Mouse (Mus musculus) hindbrain, embryonic 10.5 days (tissue): ENCODE measurements around the gene Psph. TPM values are rescaled to one million over a fixed set of nuclear protein-coding genes. Genes with fewer than 3 reads are reported as not detected.

Source experiments
- DNase-seq: peaks from one replicate; pipeline ENCODE4 v3.0.0-alpha.2; 2017; ENCODE audit warnings: low spot score
- H3K27ac ChIP-seq: fragments of 300-500 bp; sonication (generic); 2 replicates; pipeline ENCODE4 v1.5.1; 2016; ENCODE audit warnings: mild to moderate bottlenecking, moderate library complexity
- H3K27me3 ChIP-seq: fragments of 300-500 bp; sonication (generic); 2 replicates; pipeline ENCODE4 v1.6.1; 2016; ENCODE audit warnings: mild to moderate bottlenecking; ENCODE audit not compliant: poor library complexity, insufficient read depth, severe bottlenecking
- H3K36me3 ChIP-seq: fragments of 300-500 bp; sonication (generic); 2 replicates; pipeline ENCODE4 v1.6.1; 2016; ENCODE audit warnings: mild to moderate bottlenecking, moderate library complexity
- H3K4me1 ChIP-seq: fragments of 300-500 bp; sonication (generic); replicated peaks from 2 replicates; pipeline ENCODE4 v1.6.1; 2016; ENCODE audit warnings: mild to moderate bottlenecking
- H3K4me3 ChIP-seq: fragments of 300-500 bp; sonication (generic); 2 replicates; pipeline ENCODE4 v1.5.1; 2016; ENCODE audit warnings: mild to moderate bottlenecking, moderate library complexity
- H3K9me3 ChIP-seq: fragments of 300-500 bp; sonication (generic); 2 replicates; pipeline ENCODE4 v1.6.1; 2016; ENCODE audit warnings: mild to moderate bottlenecking, moderate library complexity
- WGBS: fragments of 180-500 bp; shearing (Covaris S2); methylation state at CpG from one replicate; pipeline ENCODE4 v1.1.7; 2016; 5-methylcytosine and 5-hydroxymethylcytosine counted together
- polyA plus RNA-seq: library from polyadenylated mRNA; unstranded; fragments of >200 nt; fragmentation: Nextera tagmentation; extraction: Ambion mirVana; gene quantifications from 2 replicates; pipeline ENCODE4 v1.2.1, GENCODE M21; 2016

The Psph gene
- polyA plus RNA-seq, 1 experiment from 2014 or later, result 40.5 TPM

DNA sequence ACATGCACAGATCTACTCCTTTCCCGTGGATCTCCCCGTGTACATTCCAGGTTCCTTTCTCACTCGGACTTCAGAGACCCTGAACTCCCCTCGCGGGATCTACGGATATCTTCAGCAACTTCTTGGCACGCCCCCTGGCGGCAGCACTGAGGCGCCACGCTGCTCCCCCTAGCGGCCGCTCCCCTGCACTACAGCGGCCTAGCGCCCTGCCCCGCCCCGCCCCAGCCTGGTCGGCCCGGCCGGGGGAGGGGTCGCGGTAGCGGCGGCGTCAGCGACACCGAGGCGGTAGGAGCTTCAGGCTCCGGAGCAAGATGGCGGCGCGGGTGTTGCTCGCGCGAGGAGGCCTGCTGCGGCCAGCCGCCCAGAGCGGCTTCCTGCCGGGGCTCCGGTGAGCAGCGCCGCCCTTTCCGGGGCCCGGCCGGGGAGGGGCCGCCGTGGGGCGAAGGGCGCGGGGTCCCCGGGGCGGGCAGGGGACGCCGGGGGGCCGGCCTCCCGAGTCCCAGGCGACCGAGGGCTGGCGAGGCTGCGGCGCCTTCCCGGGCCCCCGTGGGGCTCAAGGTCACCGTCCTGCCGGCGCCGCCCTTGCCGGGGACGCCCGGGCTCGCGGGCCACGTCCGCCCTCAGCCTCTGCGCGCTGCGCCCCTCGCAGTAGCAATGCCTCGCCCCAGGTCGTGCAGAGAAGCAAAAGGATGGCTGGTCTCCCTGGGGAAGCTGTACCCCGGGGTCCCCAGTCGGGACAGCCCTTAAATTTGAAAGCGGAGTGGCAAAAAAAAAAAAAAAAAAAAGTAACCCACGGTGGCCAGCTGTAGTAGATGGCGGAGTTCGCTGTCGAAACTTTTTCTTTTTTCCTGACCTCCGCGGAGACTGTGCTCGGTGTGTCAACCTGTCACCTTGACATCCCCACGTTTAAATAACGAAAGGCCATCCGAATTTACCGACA lies 62.1 kb downstream of the Psph start, which contains the start of gene Nipsnap2:
TSS of gene Nipsnap2 (plus strand) at position 230 of the 940 bp plus-strand sequence.
- peak; percentile 96 for DNase-seq
- Histone ChIP-seq H3K36me3 (peaks cover 5% of the 10 kb centered on the region), H3K27ac (peak within 1 kb of the TSS; percentile 99), H3K4me1 (peaks cover 31% of the 10 kb centered on the region), H3K27me3 (no peaks in the 10 kb centered on the region), H3K4me3 (peak within 1 kb of the TSS; percentile 91), H3K9me3 (no peaks in the 10 kb centered on the region)
- under 1% methylated on average over 86 of the region's 93 CpGs for WGBS

DNA sequence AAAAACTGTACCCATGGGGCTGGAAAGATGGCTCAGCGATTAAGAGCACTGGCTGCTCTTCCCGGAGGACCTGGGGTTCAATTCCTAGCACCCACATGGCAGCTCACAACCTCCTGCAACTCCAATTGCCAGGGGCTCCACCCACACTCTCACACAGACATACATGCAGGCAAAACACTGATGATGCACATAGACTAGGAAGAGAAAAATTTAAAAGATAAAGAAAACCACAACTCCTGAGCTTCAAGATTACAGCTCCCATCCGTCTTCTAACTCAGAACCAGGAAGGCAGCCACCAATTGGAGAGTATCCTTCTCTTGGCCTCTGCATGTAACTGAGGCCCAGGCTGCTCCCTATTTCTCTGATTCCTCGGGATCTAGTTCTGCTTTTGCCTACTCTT lies 63.0 kb downstream of the Psph start:
- H3K36me3 ChIP-seq, result peaks cover 13% of the 10 kb centered on the region
- H3K27me3 ChIP-seq, result no peaks in the 10 kb centered on the region
- DNase-seq, result no peak
- H3K9me3 ChIP-seq, result no peaks in the 10 kb centered on the region
- peak overlapping the region; percentile 91 for H3K4me3 ChIP-seq
- H3K27ac ChIP-seq, result peak overlapping the region; percentile 99; the same call in 1 of the 2 replicates
- H3K4me1 ChIP-seq, result peaks cover 23% of the 10 kb centered on the region
- WGBS, result 60% methylated on average over 4 of the region's 4 CpGs

- no peaks in the 10 kb centered on the region for H3K9me3 ChIP-seq
- no peak for DNase-seq
- H3K27me3 ChIP-seq, result no peaks in the 10 kb centered on the region
- H3K27ac ChIP-seq, result no peak overlapping the region
- H3K4me3 ChIP-seq, result no peak overlapping the region
- 83% methylated on average over 3 of the region's 3 CpGs for WGBS
- peaks cover 40% of the 10 kb centered on the region for H3K36me3 ChIP-seq
- peaks cover 12% of the 10 kb centered on the region for H3K4me1 ChIP-seq
Measured at GRCm38 (mm10) chr5:129720176-129720575, 67.1 kb downstream of the Psph start.

GRCm38 (mm10) chr5:129717016-129717415 lies 70.2 kb downstream of the Psph start:
- peaks cover 40% of the 10 kb centered on the region for H3K36me3 ChIP-seq
- no peak for DNase-seq
- peaks cover 9% of the 10 kb centered on the region for H3K4me1 ChIP-seq
- WGBS, result 85% methylated on average over 9 of the region's 9 CpGs
- H3K27ac ChIP-seq, result no peak overlapping the region
- H3K27me3 ChIP-seq, result no peaks in the 10 kb centered on the region
- no peak overlapping the region for H3K4me3 ChIP-seq
- H3K9me3 ChIP-seq, result no peaks in the 10 kb centered on the region

Other genes with a start within 250 kb of the Psph start
- gene Mmp17, start 203.3 kb downstream of the Psph start, polyA plus RNA-seq, result 4.3 and 4.8 TPM in 2 replicates
- 6.5 and 6.8 TPM in 2 replicates for gene Zfp11, start 117.3 kb downstream of the Psph start, polyA plus RNA-seq
- not detected in 2 replicates for gene Sept14, start 78.9 kb downstream of the Psph start, polyA plus RNA-seq
- gene Mrps17, start 72.0 kb downstream of the Psph start, polyA plus RNA-seq, result 183 and 185 TPM in 2 replicates
- 73.4 and 74.3 TPM in 2 replicates for gene Nipsnap2, start 62.4 kb downstream of the Psph start, polyA plus RNA-seq
- gene Sumf2, start 59.5 kb upstream of the Psph start, polyA plus RNA-seq, result 46.6 and 47.5 TPM in 2 replicates
- gene Chchd2, start 100.0 kb upstream of the Psph start, polyA plus RNA-seq, result 1,092 and 1,098 TPM in 2 replicates
- gene Zbed5, start 108.3 kb upstream of the Psph start, polyA plus RNA-seq, result 6.2 and 6.7 TPM in 2 replicates
- 0.10 and 0.26 TPM in 2 replicates for gene Phkg1, start 111.1 kb upstream of the Psph start, polyA plus RNA-seq
- 3.5 and 4.3 TPM in 2 replicates for gene Nupr1l, start 121.1 kb upstream of the Psph start, polyA plus RNA-seq
- gene Vkorc1l1, start 154.5 kb upstream of the Psph start, polyA plus RNA-seq, result 32.1 and 32.4 TPM in 2 replicates
- 36.1 and 40.5 TPM in 2 replicates for gene Gusb, start 215.6 kb upstream of the Psph start, polyA plus RNA-seq
- 37.9 and 40.8 TPM in 2 replicates for gene Asl, start 241.8 kb upstream of the Psph start, polyA plus RNA-seq
- gene Crcp, start 241.8 kb upstream of the Psph start, polyA plus RNA-seq, result 57.6 and 61.3 TPM in 2 replicates